Mouse (Mus musculus) spleen, postnatal 4 days (tissue): ENCODE measurements around the gene Otop2.

ENCODE experiments used
- DNase-seq, 2 experiments: peaks; one replicate each; pipeline ENCODE4 v3.0.0; 2022; ENCODE audit warnings: low spot score in 2 of 2

The Otop2 gene

DNA sequence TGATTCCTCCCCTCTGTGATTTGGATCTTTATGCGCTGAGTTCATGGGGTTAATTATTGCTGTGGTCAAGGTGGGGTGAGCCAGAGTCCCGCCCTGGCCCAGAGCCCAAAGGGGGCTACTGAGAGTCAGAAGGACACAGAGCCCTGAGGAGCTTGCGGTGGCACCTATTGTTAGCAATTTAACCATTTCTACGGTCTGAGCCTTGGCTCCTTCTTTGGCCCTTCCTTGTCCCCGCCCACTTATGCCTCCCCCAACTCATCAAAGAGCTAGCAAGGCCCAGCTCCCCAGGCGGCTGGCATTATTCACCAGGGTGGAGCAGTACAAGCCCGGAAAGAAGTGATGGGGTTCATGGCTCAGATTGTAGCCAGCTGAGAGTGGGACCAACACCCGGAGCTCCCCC lies at the start of gene Otop2:
Otop2 (plus strand) TSS at position 301 of the 400 bp plus-strand sequence.
- no peak for DNase-seq

DNA sequence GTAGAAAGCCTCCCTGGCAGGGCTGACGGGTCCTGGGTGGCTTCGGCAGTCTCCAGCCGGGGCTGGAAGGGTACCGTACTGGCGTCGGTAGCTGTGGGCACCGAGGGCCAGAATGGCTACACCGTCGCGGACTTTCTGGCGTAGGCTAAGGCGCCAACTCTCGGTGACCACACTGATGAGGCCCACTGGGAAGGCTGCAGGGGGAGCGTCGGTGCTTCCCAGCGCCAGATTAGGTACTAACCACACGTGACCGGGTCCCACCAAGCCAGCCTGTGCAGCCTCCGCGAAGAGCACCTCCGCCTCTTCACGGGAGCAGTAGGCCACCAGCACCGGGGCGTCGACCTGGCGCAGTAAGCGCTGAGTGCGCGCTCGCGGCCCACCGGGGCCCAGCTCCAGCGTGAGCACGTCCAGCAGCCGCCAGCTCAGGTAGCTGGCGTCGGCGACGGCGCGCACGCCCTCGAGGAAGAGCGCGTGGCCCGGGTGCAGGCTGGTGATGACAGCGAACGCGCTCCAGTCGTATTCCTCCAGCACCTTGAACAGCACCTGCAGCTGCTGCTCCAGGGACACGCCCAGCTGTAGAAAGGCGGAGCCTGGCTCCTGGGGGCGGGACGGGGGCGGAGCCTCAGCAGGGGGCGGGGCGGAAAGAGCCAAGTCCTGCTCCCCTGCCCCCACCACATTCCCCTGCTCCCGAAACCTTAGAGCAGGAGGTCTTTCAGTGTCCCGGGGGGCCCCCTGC lies 49.0 kb upstream of the Otop2 start:
- DNase-seq = no peak

GRCm38 (mm10) chr11:115259134-115259533 lies 47.8 kb upstream of the Otop2 start:
- DNase-seq = no peak

GRCm38 (mm10) chr11:115262954-115263353 lies 44.0 kb upstream of the Otop2 start:
- DNase-seq = no peak

DNA sequence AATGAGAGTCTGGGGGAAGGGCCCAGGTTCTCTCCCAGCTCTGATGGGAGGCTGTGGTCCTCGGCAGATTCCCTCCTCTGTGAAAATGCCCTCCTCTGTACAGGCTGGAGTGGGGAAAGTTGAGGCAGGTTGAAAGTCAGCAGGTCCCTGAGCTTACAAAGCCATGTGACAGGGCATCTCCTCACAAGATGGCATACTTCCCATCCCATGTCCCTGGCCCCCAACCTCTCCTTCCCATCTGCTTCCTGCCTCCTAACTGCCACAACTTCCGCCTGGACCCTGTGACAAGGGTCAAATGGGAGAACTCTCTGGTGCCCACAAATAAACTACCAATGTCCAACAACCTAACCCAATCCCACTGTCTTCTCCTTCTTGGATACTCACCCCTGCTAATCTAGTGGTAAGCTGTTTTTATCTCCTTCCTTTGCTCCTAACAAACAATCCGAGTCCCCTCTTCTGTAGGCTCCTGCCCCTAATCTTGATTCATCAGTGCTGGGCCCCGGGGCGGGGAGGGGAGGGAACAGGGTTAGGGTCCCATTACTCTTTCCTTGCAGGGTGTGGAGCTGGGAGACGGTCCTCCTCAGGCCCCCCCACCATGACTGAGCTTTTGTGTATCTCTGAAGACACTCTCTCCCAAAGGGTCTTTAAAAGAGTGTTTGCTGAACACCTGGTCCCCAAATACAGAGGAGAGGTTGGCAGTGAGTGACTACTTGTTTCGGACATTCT lies 42.7 kb upstream of the Otop2 start:
- DNase-seq = no peak

- DNase-seq = no peak
These were observed 41.9 kb upstream of the Otop2 start for GRCm38 (mm10) chr11:115264862-115265668.

DNA sequence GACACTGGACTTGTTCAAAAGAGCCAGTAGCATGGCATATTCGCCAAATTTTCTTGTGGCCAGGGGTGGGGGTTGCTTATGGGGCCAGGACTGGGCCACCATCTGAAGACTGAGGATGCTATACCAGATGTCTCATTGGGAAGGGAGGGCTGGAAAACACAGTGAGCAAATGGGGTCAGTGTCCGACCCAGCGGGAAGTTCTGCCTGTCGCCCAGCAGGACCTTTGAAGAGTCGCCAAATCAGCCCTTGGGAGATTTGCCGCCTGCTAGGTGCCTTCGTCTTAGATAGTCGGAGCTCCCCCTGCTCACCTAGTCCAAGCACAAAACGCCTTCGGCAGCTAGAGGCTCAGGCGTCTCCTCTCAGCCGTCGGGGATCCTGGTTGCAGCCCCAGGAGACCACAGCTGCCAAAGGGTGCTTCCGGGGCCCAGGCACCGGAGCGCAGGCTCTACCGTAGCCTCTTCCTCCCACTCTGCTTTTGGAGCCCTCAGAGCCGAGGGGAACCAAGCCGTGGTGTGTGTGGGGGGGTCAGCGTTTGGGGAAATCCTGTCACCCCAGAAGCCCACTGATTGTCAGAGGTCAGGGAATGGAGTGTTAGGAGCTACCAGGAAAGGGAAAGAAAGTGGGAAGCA lies 41.1 kb upstream of the Otop2 start:
- no peak for DNase-seq

GRCm38 (mm10) chr11:115266400-115266778 lies 40.6 kb upstream of the Otop2 start:
- no peak for DNase-seq

- no peak for DNase-seq
These were observed 39.7 kb upstream of the Otop2 start, which contains the start of gene Grin2c for GRCm38 (mm10) chr11:115267061-115267883. TSS of gene Grin2c (minus strand) at chr11:115267243.

DNA sequence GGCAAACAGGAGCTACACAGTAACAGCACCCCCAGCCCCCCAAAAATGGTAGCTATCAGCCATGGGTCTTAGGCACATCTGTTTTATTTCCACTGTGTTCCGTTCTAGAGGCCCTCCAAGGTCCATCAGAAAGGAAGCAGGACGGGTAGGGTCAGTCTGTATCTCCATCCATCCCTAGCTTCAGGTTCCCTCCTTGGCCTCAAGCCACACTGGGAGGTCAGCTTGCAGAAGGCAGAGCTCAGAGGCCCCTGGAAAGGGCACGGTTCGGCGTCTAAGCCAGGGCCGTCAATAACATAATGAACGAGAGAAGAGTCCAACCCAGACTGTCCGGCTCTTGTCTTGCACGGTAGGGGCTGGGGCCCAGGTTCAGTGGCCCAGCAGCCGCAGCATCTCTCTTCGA lies 39.0 kb upstream of the Otop2 start:
- no peak for DNase-seq

GRCm38 (mm10) chr11:115269330-115270066 lies 37.5 kb upstream of the Otop2 start:
- DNase-seq = no peak

- peak; percentile 60 to 86 for DNase-seq
These were observed 36.7 kb upstream of the Otop2 start for GRCm38 (mm10) chr11:115270148-115270861.

GRCm38 (mm10) chr11:115271052-115271451 lies 35.9 kb upstream of the Otop2 start:
- DNase-seq = no peak

DNA sequence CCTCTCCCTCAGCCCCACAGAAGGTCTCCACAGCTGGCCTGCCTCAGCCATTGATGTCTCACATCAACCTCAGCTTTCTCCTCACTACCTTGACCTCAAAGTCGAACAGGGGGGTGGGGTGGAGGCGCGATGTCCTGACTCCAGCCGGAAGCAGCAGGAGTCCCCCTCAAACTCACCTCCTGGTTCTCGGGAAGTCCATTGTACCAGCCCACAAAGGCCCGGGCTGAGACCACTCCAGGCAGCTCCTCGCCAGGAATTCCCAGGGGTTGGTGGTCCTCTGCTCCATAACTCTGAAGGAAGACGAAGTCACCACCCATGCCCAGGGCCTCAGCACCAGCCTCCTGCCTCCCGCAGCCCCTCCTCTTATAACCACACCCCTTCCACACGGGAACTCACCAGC lies 35.5 kb upstream of the Otop2 start:
- no peak for DNase-seq

DNA sequence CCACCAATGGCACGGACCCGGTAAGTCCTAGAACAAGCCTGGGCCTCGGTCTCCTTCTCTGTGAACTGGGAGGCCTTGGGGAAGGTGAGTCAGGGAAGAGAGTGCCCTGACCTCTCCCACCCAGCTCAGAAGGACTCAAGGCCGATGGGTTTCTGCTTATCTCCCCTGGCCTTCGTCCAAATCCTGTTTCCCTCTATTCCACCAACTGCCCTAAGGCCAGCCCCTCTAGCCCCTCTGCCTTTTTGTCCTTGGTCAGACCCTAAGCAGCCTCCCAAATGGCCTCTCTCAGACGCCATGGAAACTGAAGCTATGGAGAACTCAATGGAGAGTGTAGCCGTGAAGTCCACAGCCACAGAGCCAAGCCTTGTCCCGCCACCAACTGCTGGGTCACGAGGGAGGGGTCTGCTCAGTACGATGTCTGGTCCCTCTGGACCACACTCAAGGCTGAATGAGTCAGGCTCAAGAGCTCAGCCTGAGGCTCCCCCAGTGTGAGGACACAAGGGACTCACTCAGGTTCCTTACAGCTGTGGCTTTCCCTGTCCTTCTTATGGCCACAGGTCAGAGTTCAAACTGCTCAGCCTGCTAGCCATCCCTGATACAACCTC lies 34.0 kb upstream of the Otop2 start:
- no peak for DNase-seq

DNA sequence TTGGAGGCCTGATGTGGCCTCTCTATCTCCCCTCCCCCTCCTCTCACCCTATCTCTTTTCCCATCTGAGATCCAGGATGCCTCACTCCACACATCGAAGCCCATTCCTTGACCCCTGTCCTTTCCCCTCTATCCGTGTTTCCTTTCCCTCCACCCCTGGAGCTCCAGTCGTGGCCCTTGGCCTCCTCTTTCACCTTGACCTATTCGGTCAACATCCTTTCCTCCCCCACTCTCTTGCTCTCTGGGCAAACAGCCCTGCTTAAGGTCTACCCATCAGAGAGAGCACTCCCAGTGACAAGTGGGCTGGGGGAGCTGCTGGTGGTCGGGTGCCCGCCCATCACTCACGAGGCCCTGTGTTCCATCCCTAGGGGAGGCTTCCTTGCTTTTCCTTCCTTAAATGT lies 33.2 kb upstream of the Otop2 start:
- no peak for DNase-seq

DNA sequence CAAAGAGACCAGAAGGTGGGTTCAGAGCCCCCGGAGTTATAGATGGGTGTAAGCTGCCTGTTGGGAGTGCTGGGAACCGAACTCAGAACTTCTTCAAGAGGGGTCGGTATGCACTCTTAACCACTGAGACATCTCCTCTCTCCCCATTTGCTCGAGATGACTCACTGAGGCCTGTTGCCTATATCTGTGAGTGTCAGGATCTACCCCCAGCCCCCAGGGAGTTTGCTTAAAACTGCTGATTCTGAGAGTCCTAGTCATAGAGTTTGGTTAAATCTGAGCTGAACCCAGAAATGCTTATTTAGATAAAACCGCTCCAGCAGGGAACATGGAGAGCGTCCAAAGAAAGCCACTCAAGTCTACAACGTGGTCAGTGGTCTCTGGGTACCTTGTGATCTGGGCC lies 32.8 kb upstream of the Otop2 start:
- DNase-seq = no peak

GRCm38 (mm10) chr11:115274771-115275170 lies 32.2 kb upstream of the Otop2 start:
- no peak for DNase-seq

- DNase-seq = no peak
These were observed 31.5 kb upstream of the Otop2 start for GRCm38 (mm10) chr11:115275509-115275908.
